Mouse (Mus musculus) stomach, embryonic 16.5 days (tissue): Measurements from ENCODE around the gene Olfr824. TPM values are rescaled to one million over a fixed set of nuclear protein-coding genes. Genes with fewer than 3 reads are reported as not detected.
"Not testable (repeated sequence)": the region's sequence is repeated elsewhere in the genome, so short reads cannot be mapped to it uniquely, and the experiment has no call there.

ENCODE experiments used
- ATAC-seq: fragments of 200-750 bp; cut with Nextera tagmentation; 2 replicates; pipeline ENCODE4 v1.8.0; 2017; ENCODE audit warnings: moderate number of reproducible peaks, moderate TSS enrichment; ENCODE audit not compliant: insufficient read depth, low FRiP score
- H3K27ac ChIP-seq: fragments of 300-500 bp; sonication (generic); 2 replicates; pipeline ENCODE4 v1.5.1; 2014; ENCODE audit warnings: low read length
- H3K27me3 ChIP-seq: fragments of 300-500 bp; sonication (generic); 2 replicates; pipeline ENCODE4 v1.6.1; 2014; ENCODE audit warnings: low read length, control low read depth, mixed read lengths; ENCODE audit not compliant: control insufficient read depth, insufficient read depth
- H3K36me3 ChIP-seq: fragments of 300-500 bp; sonication (generic); 2 replicates; pipeline ENCODE4 v1.6.1; 2014; ENCODE audit warnings: low read length; ENCODE audit not compliant: control insufficient read depth, insufficient read depth
- H3K4me1 ChIP-seq: fragments of 300-500 bp; sonication (generic); 2 replicates; pipeline ENCODE4 v1.6.1; 2014; ENCODE audit warnings: low read length, control low read depth, mixed read lengths; ENCODE audit not compliant: control insufficient read depth, insufficient read depth
- H3K4me2 ChIP-seq: fragments of 300-500 bp; sonication (generic); 2 replicates; pipeline ENCODE4 v1.6.1; 2014; ENCODE audit warnings: low read depth, low read length, mixed read lengths
- H3K4me3 ChIP-seq: fragments of 300-500 bp; sonication (generic); replicated peaks from 2 replicates; pipeline ENCODE4 v1.5.1; 2014; ENCODE audit warnings: mild to moderate bottlenecking, low read length
- H3K9ac ChIP-seq: fragments of 300-500 bp; sonication (generic); 2 replicates; pipeline ENCODE4 v1.6.1; 2014; ENCODE audit warnings: low read length
- H3K9me3 ChIP-seq: fragments of 300-500 bp; sonication (generic); replicated peaks from 2 replicates; pipeline ENCODE4 v1.6.1; 2016; ENCODE audit warnings: low read length, control low read depth; ENCODE audit not compliant: control insufficient read depth
- WGBS: fragments of 180-500 bp; shearing (Covaris S2); extraction: QIAGEN DNeasy Blood & Tissue Kit; methylation state at CpG from one replicate; pipeline ENCODE4 v1.1.7; 2014; 5-methylcytosine and 5-hydroxymethylcytosine counted together
- polyA plus RNA-seq: library from polyadenylated mRNA; unstranded; fragments of >200 nt; fragmentation: Nextera tagmentation; extraction: Ambion mirVana; gene quantifications from 2 replicates; pipeline ENCODE4 v1.2.1, GENCODE M21; 2015

Gene Olfr824
- not detected in 2 replicates for polyA plus RNA-seq

- H3K4me2 ChIP-seq, H3K27ac ChIP-seq, H3K4me3 ChIP-seq, H3K36me3 ChIP-seq, H3K9me3 ChIP-seq, ATAC-seq, H3K4me1 ChIP-seq, H3K9ac ChIP-seq, H3K27me3 ChIP-seq: not testable (repeated sequence)
Observed at GRCm38 (mm10) chr10:130129900-130130299, at the start of gene Olfr824. Gene Olfr824 (minus strand): TSS chr10:130130000.

DNA sequence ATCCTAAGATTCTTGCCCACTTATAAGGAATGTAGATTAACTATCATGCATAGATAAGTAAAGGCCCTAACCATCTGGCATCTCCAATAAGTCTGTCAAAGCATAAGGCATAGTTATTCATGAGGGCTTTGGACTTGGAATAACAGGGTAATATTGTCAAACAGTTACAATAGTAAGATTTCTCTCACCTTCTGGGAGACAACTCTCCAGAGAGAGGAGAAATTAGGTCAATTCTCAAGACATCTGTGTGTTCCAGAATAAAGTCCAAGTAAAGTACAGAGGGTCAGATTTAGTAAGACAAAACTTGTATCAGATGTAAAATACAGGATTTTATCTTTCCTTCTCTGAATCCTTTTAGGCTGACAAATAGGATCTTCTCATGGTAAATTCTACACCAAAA, 36.9 kb upstream of the Olfr824 start, which contains the start of gene Olfr825:
Olfr825 (minus strand) TSS at position 101 of the 400 bp plus-strand sequence.
- Histone ChIP-seq H3K27ac (no peak within 1 kb of the TSS), H3K4me2 (no peak within 1 kb of the TSS), H3K4me1 (no peaks in the 10 kb centered on the region), H3K9me3 (no peaks in the 10 kb centered on the region), H3K27me3 (no peaks in the 10 kb centered on the region), H3K9ac (no peak within 1 kb of the TSS), H3K4me3 (no peak within 1 kb of the TSS), H3K36me3 (no peaks in the 10 kb centered on the region)
- ATAC-seq, result no peak

GRCm38 (mm10) chr10:130165196-130165595, 35.4 kb upstream of the Olfr824 start:
- Histone ChIP-seq H3K36me3 (no peaks in the 10 kb centered on the region), H3K4me2 (no peak overlapping the region), H3K27ac (no peak overlapping the region), H3K4me3 (no peak overlapping the region), H3K9me3 (no peaks in the 10 kb centered on the region), H3K27me3 (no peaks in the 10 kb centered on the region), H3K4me1 (no peaks in the 10 kb centered on the region), H3K9ac (no peak overlapping the region)
- no peak for ATAC-seq

DNA sequence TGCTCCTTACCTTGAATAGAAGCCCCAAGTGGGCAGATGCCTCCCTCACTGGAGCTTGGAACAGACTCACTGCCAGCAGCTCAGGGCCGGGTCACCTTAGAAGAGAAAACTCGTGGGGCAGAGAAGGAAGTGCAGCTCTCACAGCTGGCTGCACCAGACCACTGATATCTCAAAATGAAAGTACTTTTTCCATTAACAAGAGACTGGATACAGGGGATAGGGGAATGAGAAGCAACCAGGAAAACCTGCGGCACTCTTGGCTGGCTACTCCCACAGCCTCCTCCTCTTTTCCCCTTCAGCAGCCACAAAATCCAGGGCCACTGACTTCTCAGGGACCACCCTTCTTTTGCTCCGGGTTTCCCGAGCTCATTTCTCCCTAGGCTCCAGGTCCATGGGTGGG, 14.3 kb upstream of the Olfr824 start:
- H3K4me3 ChIP-seq, result no peak overlapping the region
- 74% methylated on average over 5 of the region's 5 CpGs for WGBS
- H3K4me1 ChIP-seq, result no peaks in the 10 kb centered on the region
- no peaks in the 10 kb centered on the region for H3K9me3 ChIP-seq
- no peak overlapping the region for H3K9ac ChIP-seq
- no peaks in the 10 kb centered on the region for H3K36me3 ChIP-seq
- no peak for ATAC-seq
- no peak overlapping the region for H3K27ac ChIP-seq
- no peak overlapping the region for H3K4me2 ChIP-seq
- H3K27me3 ChIP-seq, result no peaks in the 10 kb centered on the region

DNA sequence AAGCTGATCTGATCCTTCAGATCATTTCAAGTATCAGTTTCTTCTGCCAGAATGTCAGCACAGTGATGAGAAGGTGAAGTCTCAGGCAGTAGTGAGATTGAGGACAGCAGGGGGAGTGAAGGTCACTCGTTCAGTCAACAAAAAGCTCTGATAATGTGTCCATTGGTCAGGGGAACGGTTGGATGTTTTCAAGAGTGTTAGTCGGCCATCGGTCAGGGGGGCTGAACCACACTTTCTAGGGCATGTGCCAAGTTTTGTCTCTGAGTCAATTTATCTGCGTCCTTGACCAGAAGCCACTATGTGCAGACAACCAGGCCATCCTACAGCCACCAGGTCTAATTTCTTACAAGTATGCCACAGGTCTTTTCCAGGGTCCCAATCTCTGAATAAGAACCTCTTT, 12.7 kb upstream of the Olfr824 start:
- H3K27ac ChIP-seq, H3K9ac ChIP-seq, H3K4me2 ChIP-seq, ATAC-seq, H3K4me3 ChIP-seq, H3K4me1 ChIP-seq, H3K27me3 ChIP-seq, H3K36me3 ChIP-seq, H3K9me3 ChIP-seq: not testable (repeated sequence)
- WGBS, result 77% methylated on average over 5 of the region's 5 CpGs

DNA sequence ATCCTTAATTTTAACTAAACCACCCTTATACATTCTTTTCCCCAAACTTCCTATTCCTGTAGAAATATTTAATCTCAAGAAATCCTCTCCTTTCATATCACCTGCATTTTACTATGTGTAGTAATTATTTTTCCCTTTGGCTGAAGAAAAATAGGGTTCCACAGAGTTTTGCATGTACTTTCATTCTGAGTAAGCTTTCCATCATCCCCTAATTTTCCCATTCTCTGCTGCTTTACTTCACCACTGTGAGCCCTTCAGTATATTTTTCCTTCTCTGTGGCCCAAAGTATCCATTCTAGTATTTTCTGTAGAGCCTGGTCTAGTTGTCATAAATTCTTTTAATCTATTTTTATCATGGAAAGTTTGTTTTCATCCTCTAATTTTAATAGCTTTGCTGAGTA, 5.0 kb upstream of the Olfr824 start:
- H3K4me1 ChIP-seq, result no peaks in the 10 kb centered on the region
- no peak overlapping the region for H3K27ac ChIP-seq
- no peaks in the 10 kb centered on the region for H3K27me3 ChIP-seq
- no peak overlapping the region for H3K4me2 ChIP-seq
- no peaks in the 10 kb centered on the region for H3K9me3 ChIP-seq
- H3K36me3 ChIP-seq, result no peaks in the 10 kb centered on the region
- no peak for ATAC-seq
- H3K4me3 ChIP-seq, result no peak overlapping the region
- H3K9ac ChIP-seq, result no peak overlapping the region

DNA sequence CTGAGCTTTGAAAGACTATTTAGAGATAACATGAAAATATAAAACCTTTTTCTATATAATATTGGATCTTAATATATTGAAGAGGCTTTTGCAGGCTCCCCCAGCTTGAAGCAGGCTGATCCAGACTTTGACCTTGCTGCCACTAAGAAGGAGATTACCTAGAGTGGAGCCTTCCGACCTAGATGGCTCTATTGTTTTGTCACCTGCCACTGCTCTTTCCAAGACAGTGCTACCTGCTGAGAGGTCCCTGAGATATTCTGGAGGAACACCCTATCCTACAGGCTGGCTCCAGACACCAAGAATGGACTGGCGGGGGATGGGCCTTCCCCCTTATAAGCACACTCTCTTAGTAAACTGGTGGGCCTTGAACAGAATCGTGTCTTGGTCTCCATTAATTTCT, 13.8 kb downstream of the Olfr824 start:
- WGBS, result 69% methylated on average over 3 of the region's 3 CpGs
- not testable (repeated sequence) for H3K27me3 ChIP-seq, ATAC-seq, H3K4me1 ChIP-seq, H3K4me3 ChIP-seq, H3K27ac ChIP-seq, H3K36me3 ChIP-seq, H3K9ac ChIP-seq, H3K4me2 ChIP-seq, H3K9me3 ChIP-seq

GRCm38 (mm10) chr10:130115283-130115682, 14.5 kb downstream of the Olfr824 start, which contains the start of gene Olfr823:
Gene Olfr823 (minus strand): TSS chr10:130115383.
- H3K4me2 ChIP-seq, H3K36me3 ChIP-seq, H3K4me1 ChIP-seq, H3K9ac ChIP-seq, ATAC-seq, H3K9me3 ChIP-seq, H3K27ac ChIP-seq, H3K4me3 ChIP-seq, H3K27me3 ChIP-seq: not testable (repeated sequence)
- 66% methylated on average over 1 of the region's 1 CpGs for WGBS

GRCm38 (mm10) chr10:130096104-130096503, 33.7 kb downstream of the Olfr824 start:
- Histone ChIP-seq H3K36me3 (no peaks in the 10 kb centered on the region), H3K9ac (no peak overlapping the region), H3K27ac (no peak overlapping the region), H3K9me3 (no peaks in the 10 kb centered on the region), H3K4me3 (no peak overlapping the region), H3K4me2 (no peak overlapping the region), H3K4me1 (no peaks in the 10 kb centered on the region), H3K27me3 (no peaks in the 10 kb centered on the region)
- no peak for ATAC-seq

DNA sequence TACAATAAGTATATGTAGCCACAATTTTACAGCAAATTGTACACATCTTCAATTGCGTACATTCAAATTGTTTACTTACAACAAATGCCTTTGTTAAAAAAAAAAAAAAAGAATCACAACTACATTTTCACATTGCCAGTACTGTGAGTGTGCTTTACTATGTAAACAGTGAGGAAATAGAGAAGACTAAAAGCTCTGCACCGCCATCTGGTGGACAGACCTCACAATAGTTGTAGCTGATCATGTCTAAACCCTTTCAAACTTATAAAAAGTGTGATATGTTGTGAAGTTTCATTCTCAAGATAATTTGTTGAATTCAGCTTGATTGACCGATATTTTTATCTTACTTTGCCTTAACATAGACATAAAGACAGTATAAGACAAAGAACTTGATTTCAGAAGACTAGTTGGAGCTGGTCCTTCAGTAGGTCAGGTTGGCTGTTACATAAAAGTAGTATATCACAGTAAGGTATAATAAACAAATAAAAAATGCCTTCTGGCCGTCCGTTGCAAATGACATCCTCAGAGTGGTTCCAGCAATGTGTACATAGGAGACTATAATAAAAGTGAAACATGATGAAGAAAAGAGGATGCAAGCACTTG, 36.9 kb downstream of the Olfr824 start:
- 14% methylated on average over 5 of the region's 5 CpGs for WGBS
- Histone ChIP-seq H3K36me3 (no peaks in the 10 kb centered on the region), H3K9ac (no peak overlapping the region), H3K27ac (no peak overlapping the region), H3K9me3 (no peaks in the 10 kb centered on the region), H3K4me3 (no peak overlapping the region), H3K4me1 (no peaks in the 10 kb centered on the region), H3K27me3 (no peaks in the 10 kb centered on the region), H3K4me2 (no peak overlapping the region)
- ATAC-seq, result no peak
